Mouse (Mus musculus) thymus, adult 2 months (tissue): ENCODE measurements around the gene Klhdc2.

Experiments
- CTCF ChIP-seq: fragments of 200-500 bp; IDR thresholded peaks from 2 replicates; pipeline ENCODE4 v1.5.1; 2012; ENCODE audit warnings: mild to moderate bottlenecking, control low read depth, low read length, moderate library complexity, borderline replicate concordance; ENCODE audit not compliant: control insufficient read depth, poor library complexity, insufficient read depth; ENCODE audit errors: extremely low read depth
- POLR2A ChIP-seq: fragments of 200-500 bp; IDR thresholded peaks from 2 replicates; pipeline ENCODE4 v1.6.1; 2012; ENCODE audit warnings: mild to moderate bottlenecking, low read length, control low read depth, moderate library complexity; ENCODE audit not compliant: control insufficient read depth, poor library complexity, insufficient read depth; ENCODE audit errors: extremely low read depth

DNA sequence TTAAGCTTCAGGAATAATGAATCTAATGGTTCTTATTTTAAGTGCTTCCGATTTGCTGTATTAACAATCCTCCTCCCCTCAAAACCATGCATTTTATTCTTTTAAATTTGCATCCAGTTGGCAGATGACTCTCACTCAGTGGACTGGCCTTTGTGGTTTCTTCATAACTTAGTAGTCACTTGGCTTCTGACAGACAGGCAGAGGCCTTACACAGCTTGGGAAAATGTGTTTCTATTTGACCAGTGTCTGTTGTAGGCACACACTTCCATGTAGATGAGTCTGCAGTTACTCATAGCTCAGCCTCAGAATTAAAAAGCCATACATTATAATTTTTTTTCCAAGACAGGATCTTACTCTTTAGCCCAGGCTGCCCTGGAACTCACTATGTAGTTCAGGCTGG is 42.7 kb upstream of the Klhdc2 start:
- TF ChIP-seq CTCF (no peak), POLR2A (no peak)
